Mouse (Mus musculus): ENCODE measurements around the gene Pde2a. TPM values are rescaled to one million over a fixed set of nuclear protein-coding genes. Genes with fewer than 3 reads are reported as not detected.

Pde2a gene
- polyA plus RNA-seq, 1 experiment from 2014 or later: 18.6 TPM

DNA sequence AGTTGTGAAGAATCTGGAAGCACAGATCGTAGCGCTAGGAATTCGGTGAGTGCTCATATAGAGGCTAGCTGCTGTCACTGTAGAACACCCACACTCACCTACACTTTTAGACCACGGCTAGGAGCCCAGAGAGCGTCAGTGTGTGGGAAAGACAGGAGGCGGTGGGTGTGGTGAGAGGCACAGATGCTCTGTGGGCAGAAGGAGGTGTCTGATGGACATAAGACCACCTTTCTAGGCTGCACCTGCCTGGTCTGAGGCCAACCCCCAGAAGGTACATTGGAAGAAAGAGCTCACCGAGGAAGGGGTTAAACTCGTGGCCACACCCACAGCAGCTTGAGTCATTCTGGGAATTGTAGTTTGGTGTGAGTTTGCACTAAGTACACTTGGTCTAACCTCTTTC, 5.2 kb downstream of the Pde2a start:
- Histone ChIP-seq H3K9me3 (ENCODE audit: control insufficient read depth, low read length) (no peaks in the 10 kb centered on the region), H3K4me1 (replicated peaks; ENCODE audit: control insufficient read depth, insufficient read depth, low read length) (0 out of 2 replicates have a peak, but pooled peaks cover 4% of the 10 kb centered on the region), H3K9ac (ENCODE audit: low read length) (no peak overlapping the region), H3K27ac (ENCODE audit: low read depth, low read length) (no peak overlapping the region), H3K4me2 (ENCODE audit: low read depth, low read length, severe bottlenecking) (no peak overlapping the region), H3K27me3 (ENCODE audit: control insufficient read depth, insufficient read depth, low read length) (0 out of 2 replicates have a peak, but pooled peaks cover 2% of the 10 kb centered on the region), H3K4me3 (ENCODE audit: low read depth, low read length) (no peak overlapping the region), H3K36me3 (ENCODE audit: control insufficient read depth, insufficient read depth, low read length) (no peaks in the 10 kb centered on the region)
- DNase-seq (ENCODE audit: low spot score): no peak
- WGBS: 75% methylated on average over 8 of the region's 8 CpGs
- ATAC-seq (replicated peaks; ENCODE audit: low FRiP score): no peak

DNA sequence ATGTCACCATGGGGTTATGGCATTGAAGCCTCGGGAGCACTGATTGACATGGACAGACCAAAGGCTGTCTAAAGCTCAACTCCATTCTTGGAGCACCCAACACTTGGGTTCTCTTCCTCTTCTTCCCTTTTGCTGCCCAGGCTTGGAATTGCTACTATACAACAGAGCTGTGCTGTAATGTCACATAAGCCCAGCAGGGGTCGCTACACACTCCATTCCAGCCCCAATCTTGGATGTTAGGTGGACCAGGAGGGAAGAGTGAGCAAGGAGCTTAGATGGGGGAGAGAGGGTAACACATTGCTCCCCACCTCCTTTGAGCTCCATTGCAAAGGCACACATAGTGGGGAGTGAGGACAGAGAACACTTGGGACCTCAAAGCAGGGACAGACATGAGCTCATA, 6.2 kb downstream of the Pde2a start:
- 0 out of 2 replicates have a peak, but pooled peaks cover 3% of the 10 kb centered on the region for H3K4me1 ChIP-seq (replicated peaks; ENCODE audit: control insufficient read depth, insufficient read depth, low read length)
- 12% methylated on average over 2 of the region's 2 CpGs for WGBS
- DNase-seq (ENCODE audit: low spot score): peak; percentile 63

DNA sequence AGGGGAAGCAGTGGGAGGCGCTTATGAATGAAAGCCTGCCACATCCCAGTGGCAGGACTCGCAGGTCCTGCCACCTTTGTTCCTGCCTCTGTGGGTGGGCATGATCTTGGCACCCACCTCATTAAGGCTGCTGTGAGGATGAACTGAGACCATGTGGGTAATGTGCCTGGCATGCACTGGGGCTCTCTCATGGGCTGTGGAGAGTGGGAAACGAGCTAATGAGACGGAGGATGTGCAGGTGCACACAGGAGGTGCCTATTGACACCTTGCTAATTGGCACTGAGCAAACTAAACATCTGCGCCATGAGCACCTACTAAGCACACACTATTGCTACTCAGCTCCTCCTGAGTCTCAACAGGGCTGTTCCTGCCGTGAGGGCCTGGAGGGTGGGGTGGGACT, 13.5 kb downstream of the Pde2a start:
- Histone ChIP-seq H3K9me3 (ENCODE audit: control insufficient read depth, low read length) (no peaks in the 10 kb centered on the region), H3K27me3 (ENCODE audit: control insufficient read depth, insufficient read depth, low read length) (no peaks in the 10 kb centered on the region), H3K27ac (ENCODE audit: low read depth, low read length) (no peak overlapping the region), H3K36me3 (ENCODE audit: control insufficient read depth, insufficient read depth, low read length) (no peaks in the 10 kb centered on the region), H3K4me3 (ENCODE audit: low read depth, low read length) (no peak overlapping the region), H3K4me1 (replicated peaks; ENCODE audit: control insufficient read depth, insufficient read depth, low read length) (no peaks in the 10 kb centered on the region), H3K9ac (ENCODE audit: low read length) (no peak overlapping the region), H3K4me2 (ENCODE audit: low read depth, low read length, severe bottlenecking) (no peak overlapping the region)
- DNase-seq (ENCODE audit: low spot score) (no peak), ATAC-seq (replicated peaks; ENCODE audit: low FRiP score) (peak; percentile 63)
- WGBS: 41% methylated on average over 6 of the region's 6 CpGs

More for the DNA sequence above, 6.2 kb downstream of the Pde2a start:
- Histone ChIP-seq H3K4me2 (ENCODE audit: low read depth, low read length, severe bottlenecking) (no peak overlapping the region), H3K4me3 (ENCODE audit: low read depth, low read length) (no peak overlapping the region), H3K27me3 (ENCODE audit: control insufficient read depth, insufficient read depth, low read length) (no peaks in the 10 kb centered on the region), H3K36me3 (ENCODE audit: control insufficient read depth, insufficient read depth, low read length) (no peaks in the 10 kb centered on the region), H3K27ac (ENCODE audit: low read depth, low read length) (no peak overlapping the region), H3K9ac (ENCODE audit: low read length) (no peak overlapping the region), H3K9me3 (ENCODE audit: control insufficient read depth, low read length) (no peaks in the 10 kb centered on the region)
- ATAC-seq (replicated peaks; ENCODE audit: low FRiP score): no peak

DNA sequence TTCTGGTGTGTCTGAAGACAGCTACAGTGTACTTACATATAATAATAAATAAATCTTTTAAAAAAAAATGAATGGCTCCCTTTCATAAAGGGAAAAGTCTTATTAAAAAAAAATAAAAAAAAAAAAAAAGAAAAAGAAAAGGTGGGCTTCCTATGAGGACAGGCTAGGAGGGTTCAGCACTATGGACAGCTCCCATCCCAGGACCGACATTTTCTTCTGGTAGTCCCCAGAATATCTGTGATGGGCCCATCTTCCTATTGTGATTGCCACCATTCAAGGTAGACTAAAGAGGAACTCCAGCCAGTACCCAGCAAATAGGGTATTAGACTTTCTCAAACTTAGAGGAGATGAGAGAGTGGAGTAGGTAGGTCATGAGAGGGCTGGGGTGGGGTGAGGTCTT, 16.4 kb downstream of the Pde2a start:
- WGBS: 19% methylated on average over 1 of the region's 1 CpGs

DNA sequence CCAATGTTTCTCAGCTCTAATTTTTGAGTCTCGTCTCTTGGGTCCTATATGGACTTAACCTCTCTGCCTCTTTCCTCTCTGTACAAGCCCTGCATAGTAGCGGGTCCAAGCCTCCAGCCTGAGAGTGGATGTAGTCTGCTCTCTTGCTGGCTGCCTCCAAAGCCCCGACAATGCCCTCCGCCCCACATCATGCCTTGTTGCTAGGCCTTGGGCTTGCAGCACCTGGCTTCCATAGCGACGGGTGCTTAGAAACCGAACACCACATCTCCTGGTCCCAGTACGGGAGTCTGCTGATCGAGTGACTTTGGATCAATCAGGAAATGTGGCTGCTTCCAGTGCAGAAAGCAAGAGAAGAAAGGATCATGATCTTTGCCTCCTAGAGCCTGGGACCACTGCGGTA, 21.6 kb downstream of the Pde2a start:
- DNase-seq (ENCODE audit: low spot score): no peak
- ATAC-seq (replicated peaks; ENCODE audit: low FRiP score): no peak
- Histone ChIP-seq H3K9me3 (ENCODE audit: control insufficient read depth, low read length) (no peaks in the 10 kb centered on the region), H3K4me2 (ENCODE audit: low read depth, low read length, severe bottlenecking) (no peak overlapping the region), H3K36me3 (ENCODE audit: control insufficient read depth, insufficient read depth, low read length) (no peaks in the 10 kb centered on the region), H3K27me3 (ENCODE audit: control insufficient read depth, insufficient read depth, low read length) (no peaks in the 10 kb centered on the region), H3K27ac (ENCODE audit: low read depth, low read length) (no peak overlapping the region), H3K4me1 (replicated peaks; ENCODE audit: control insufficient read depth, insufficient read depth, low read length) (0 out of 2 replicates have a peak, but pooled peaks cover 2% of the 10 kb centered on the region), H3K4me3 (ENCODE audit: low read depth, low read length) (no peak overlapping the region), H3K9ac (ENCODE audit: low read length) (no peak overlapping the region)
- WGBS: 66% methylated on average over 10 of the region's 10 CpGs

More for the DNA sequence above, 16.4 kb downstream of the Pde2a start:
- no peak for DNase-seq (ENCODE audit: low spot score)
- ATAC-seq (replicated peaks; ENCODE audit: low FRiP score): no peak
- no peak overlapping the region for H3K4me2 ChIP-seq (ENCODE audit: low read depth, low read length, severe bottlenecking)
- H3K9me3 ChIP-seq (ENCODE audit: control insufficient read depth, low read length): no peaks in the 10 kb centered on the region
- H3K36me3 ChIP-seq (ENCODE audit: control insufficient read depth, insufficient read depth, low read length): no peaks in the 10 kb centered on the region
- H3K4me3 ChIP-seq (ENCODE audit: low read depth, low read length): no peak overlapping the region
- no peak overlapping the region for H3K27ac ChIP-seq (ENCODE audit: low read depth, low read length)
- no peak overlapping the region for H3K9ac ChIP-seq (ENCODE audit: low read length)
- no peaks in the 10 kb centered on the region for H3K4me1 ChIP-seq (replicated peaks; ENCODE audit: control insufficient read depth, insufficient read depth, low read length)
- no peaks in the 10 kb centered on the region for H3K27me3 ChIP-seq (ENCODE audit: control insufficient read depth, insufficient read depth, low read length)

DNA sequence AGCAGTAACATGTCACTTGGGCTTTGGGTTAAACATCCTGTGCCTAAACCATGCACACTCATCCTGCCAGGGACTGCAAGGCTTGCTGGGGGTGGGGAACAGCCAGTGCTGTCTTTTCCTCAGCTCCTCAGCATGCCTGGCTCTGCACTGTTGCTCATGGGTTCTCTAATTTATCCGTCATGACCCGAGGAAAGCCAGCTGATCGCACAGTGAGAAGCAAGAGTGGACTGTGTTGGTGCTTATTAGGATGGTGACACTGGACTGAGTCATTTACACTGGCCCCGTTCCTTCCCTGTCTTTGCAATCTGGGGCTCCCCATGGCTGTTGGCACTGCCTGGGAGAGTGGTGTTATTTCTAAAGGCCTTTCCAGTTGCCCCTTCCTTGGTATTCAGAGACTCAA, 22.7 kb downstream of the Pde2a start:
- no peak overlapping the region for H3K4me3 ChIP-seq (ENCODE audit: low read depth, low read length)
- H3K9ac ChIP-seq (ENCODE audit: low read length): no peak overlapping the region
- ATAC-seq (replicated peaks; ENCODE audit: low FRiP score) (no peak), DNase-seq (ENCODE audit: low spot score) (no peak)
- H3K27me3 ChIP-seq (ENCODE audit: control insufficient read depth, insufficient read depth, low read length): no peaks in the 10 kb centered on the region; the same call in 1 of the 2 replicates
- 86% methylated on average over 4 of the region's 4 CpGs for WGBS
- no peaks in the 10 kb centered on the region for H3K36me3 ChIP-seq (ENCODE audit: control insufficient read depth, insufficient read depth, low read length)
- no peaks in the 10 kb centered on the region for H3K9me3 ChIP-seq (ENCODE audit: control insufficient read depth, low read length)
- no peak overlapping the region for H3K27ac ChIP-seq (ENCODE audit: low read depth, low read length)
- H3K4me1 ChIP-seq (replicated peaks; ENCODE audit: control insufficient read depth, insufficient read depth, low read length): 0 out of 2 replicates have a peak, but pooled peaks cover 2% of the 10 kb centered on the region
- no peak overlapping the region for H3K4me2 ChIP-seq (ENCODE audit: low read depth, low read length, severe bottlenecking)

DNA sequence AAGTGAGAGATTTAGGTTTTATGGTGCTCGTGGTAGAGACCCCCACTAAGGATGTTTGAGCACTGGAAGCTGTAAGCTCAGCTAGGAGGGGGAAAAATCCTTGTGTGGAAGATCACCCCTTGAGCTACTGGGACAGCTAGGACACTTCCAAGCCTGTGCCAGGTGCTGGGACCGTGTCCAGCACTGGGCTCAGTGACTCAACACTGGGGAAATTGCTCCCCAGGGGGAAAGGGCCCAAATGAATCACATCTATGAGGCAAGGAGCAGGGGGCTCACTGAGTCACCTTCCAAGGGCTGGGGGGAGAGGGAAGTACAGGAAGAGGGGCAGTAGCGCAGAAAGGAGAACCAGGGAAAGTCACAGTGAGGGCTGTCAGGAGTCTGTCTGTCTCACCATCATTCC, 28.4 kb downstream of the Pde2a start:
- ATAC-seq (replicated peaks; ENCODE audit: low FRiP score): no peak
- Histone ChIP-seq H3K4me3 (ENCODE audit: low read depth, low read length) (no peak overlapping the region), H3K4me1 (replicated peaks; ENCODE audit: control insufficient read depth, insufficient read depth, low read length) (no peaks in the 10 kb centered on the region; the same call in none of the 2 replicates), H3K36me3 (ENCODE audit: control insufficient read depth, insufficient read depth, low read length) (no peaks in the 10 kb centered on the region), H3K4me2 (ENCODE audit: low read depth, low read length, severe bottlenecking) (no peak overlapping the region), H3K9ac (ENCODE audit: low read length) (no peak overlapping the region), H3K27ac (ENCODE audit: low read depth, low read length) (no peak overlapping the region), H3K27me3 (ENCODE audit: control insufficient read depth, insufficient read depth, low read length) (peaks cover 10% of the 10 kb centered on the region), H3K9me3 (ENCODE audit: control insufficient read depth, low read length) (no peaks in the 10 kb centered on the region)
- 43% methylated on average over 3 of the region's 3 CpGs for WGBS
- no peak for DNase-seq (ENCODE audit: low spot score)

DNA sequence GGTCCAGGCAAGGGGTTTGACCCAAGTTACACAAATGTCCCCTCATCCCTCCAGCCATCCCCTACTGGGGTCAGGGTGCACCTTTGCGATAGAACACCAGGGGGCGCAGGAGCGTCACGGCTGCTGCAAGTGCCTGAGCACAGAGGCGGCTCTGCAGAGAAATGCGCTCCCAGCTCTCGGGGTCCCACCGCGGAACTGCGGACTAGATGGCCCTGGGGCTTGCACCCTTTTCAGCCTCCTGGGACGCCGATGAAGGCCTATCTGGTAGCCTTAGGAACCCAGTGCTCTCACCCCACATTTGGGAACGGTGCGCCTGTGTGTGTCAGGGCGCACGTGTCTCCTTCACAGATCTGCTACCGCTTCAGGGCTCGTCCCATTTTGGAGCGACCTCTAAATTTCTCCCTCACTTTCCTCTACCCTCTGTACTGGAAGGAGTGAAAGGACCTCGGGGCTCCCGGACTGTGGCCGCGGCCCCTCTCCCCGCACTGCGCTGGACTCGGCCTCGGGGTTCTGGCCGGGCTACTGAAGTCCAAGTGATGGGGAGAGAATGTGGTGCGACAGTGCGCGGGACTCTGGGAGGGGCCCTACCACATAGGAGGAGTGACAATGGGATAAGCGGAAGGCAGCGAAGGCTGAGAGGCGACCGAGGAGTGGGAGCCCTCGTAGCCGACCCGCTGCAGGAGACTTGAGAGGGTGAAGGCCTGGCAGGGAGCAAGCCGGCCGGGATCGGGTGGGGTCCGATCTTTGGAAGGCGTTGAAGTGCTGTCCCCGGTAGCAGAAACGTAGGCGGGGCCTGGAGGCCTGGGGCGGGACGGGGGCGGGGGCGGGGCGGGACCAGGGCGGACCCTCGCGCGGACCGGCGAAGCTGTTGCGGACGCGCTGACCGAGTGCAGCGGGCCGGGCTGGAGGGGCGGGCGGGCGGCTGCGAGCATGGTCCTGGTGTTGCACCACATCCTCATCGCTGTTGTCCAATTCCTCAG, 29.2 kb downstream of the Pde2a start:
- no peak overlapping the region for H3K27ac ChIP-seq (ENCODE audit: low read depth, low read length)

More for the DNA sequence above, 29.2 kb downstream of the Pde2a start:
- Histone ChIP-seq H3K36me3 (ENCODE audit: control insufficient read depth, insufficient read depth, low read length) (no peaks in the 10 kb centered on the region), H3K4me2 (ENCODE audit: low read depth, low read length, severe bottlenecking) (peak overlapping the region; percentile 98), H3K9me3 (ENCODE audit: control insufficient read depth, low read length) (no peaks in the 10 kb centered on the region), H3K9ac (ENCODE audit: low read length) (peak overlapping the region; percentile 48), H3K27me3 (ENCODE audit: control insufficient read depth, insufficient read depth, low read length) (peaks cover 10% of the 10 kb centered on the region), H3K4me1 (replicated peaks; ENCODE audit: control insufficient read depth, insufficient read depth, low read length) (no peaks in the 10 kb centered on the region; the same call in none of the 2 replicates), H3K4me3 (ENCODE audit: low read depth, low read length) (peak overlapping the region; percentile 44)
- WGBS: under 1% methylated on average over 68 of the region's 68 CpGs
- peak; percentile 96 for DNase-seq (ENCODE audit: low spot score)
- ATAC-seq (replicated peaks; ENCODE audit: low FRiP score): peak; percentile 87
